Mouse (Mus musculus) thymus, postnatal 0 days (tissue): ENCODE results near the gene Ms4a13. TPM values are rescaled to one million over a fixed set of nuclear protein-coding genes. Genes with fewer than 3 reads are reported as not detected.
"Not testable (repeated sequence)": the region's sequence is repeated elsewhere in the genome, so short reads cannot be mapped to it uniquely, and the experiment has no call there.

Source experiments
- DNase-seq: peaks from one replicate; pipeline ENCODE4 v3.0.0-alpha.2; 2015; ENCODE audit warnings: low spot score
- polyA plus RNA-seq: library from polyadenylated mRNA; unstranded; fragments of >200 nt; fragmentation: Nextera tagmentation; extraction: Ambion mirVana; gene quantifications from 2 replicates; pipeline ENCODE4 v1.2.1, GENCODE M21; 2015

Ms4a13 gene
- polyA plus RNA-seq = not detected in 2 replicates

GRCm38 (mm10) chr19:11196546-11196945, at the start of gene Ms4a13:
Gene Ms4a13, minus strand, starts transcription at chr19:11196737.
- DNase-seq = no peak

GRCm38 (mm10) chr19:11244230-11244629, 47.7 kb upstream of the Ms4a13 start:
- no peak for DNase-seq

GRCm38 (mm10) chr19:11242560-11242959, 46.0 kb upstream of the Ms4a13 start:
- DNase-seq = no peak

- no peak for DNase-seq
Measured at GRCm38 (mm10) chr19:11235820-11236219, 39.3 kb upstream of the Ms4a13 start.

- no peak for DNase-seq
Measured at GRCm38 (mm10) chr19:11234921-11235735, 38.6 kb upstream of the Ms4a13 start.

- no peak for DNase-seq
Measured at GRCm38 (mm10) chr19:11234244-11234643, 37.7 kb upstream of the Ms4a13 start.

GRCm38 (mm10) chr19:11232348-11232747, 35.8 kb upstream of the Ms4a13 start, which contains the start of gene Ms4a12:
Gene Ms4a12, minus strand, starts transcription at chr19:11232448.
- DNase-seq = no peak

- no peak for DNase-seq
Measured at GRCm38 (mm10) chr19:11192552-11192951, 4.0 kb downstream of the Ms4a13 start.

GRCm38 (mm10) chr19:11184121-11184520, 12.4 kb downstream of the Ms4a13 start:
- peak; percentile 16 for DNase-seq

GRCm38 (mm10) chr19:11177464-11177863, 19.1 kb downstream of the Ms4a13 start:
- DNase-seq = no peak

GRCm38 (mm10) chr19:11165172-11165571, 31.4 kb downstream of the Ms4a13 start, which contains the start of gene 1700025F22Rik:
Gene 1700025F22Rik, minus strand, starts transcription at chr19:11165320.
- no peak for DNase-seq

GRCm38 (mm10) chr19:11157890-11158289, 38.6 kb downstream of the Ms4a13 start:
- not testable (repeated sequence) for DNase-seq

GRCm38 (mm10) chr19:11135336-11135735, 61.2 kb downstream of the Ms4a13 start:
- no peak for DNase-seq

- no peak for DNase-seq
Measured at GRCm38 (mm10) chr19:11134852-11135251, 61.7 kb downstream of the Ms4a13 start.

- not testable (repeated sequence) for DNase-seq
Measured at GRCm38 (mm10) chr19:11130776-11131175, 65.8 kb downstream of the Ms4a13 start, which contains the start of gene 1700017D01Rik. Gene 1700017D01Rik, minus strand, starts transcription at chr19:11130876.

GRCm38 (mm10) chr19:11129702-11130101, 66.8 kb downstream of the Ms4a13 start:
- no peak for DNase-seq

- peak; percentile 11 for DNase-seq
Measured at GRCm38 (mm10) chr19:11121016-11121420, 75.5 kb downstream of the Ms4a13 start.

Other genes with a start within 250 kb of the Ms4a13 start
- gene Ccdc86, start 247.5 kb downstream of the Ms4a13 start, polyA plus RNA-seq = 23.4 and 25.1 TPM in 2 replicates
- gene Ms4a10, start 222.1 kb downstream of the Ms4a13 start, polyA plus RNA-seq = 0.30 and 0.64 TPM in 2 replicates
- not detected in 2 replicates for gene Ms4a15, start 203.5 kb downstream of the Ms4a13 start, polyA plus RNA-seq
- 0.14 TPM in 1 of 2 replicates, not detected in the other for gene Ms4a18, start 178.7 kb downstream of the Ms4a13 start, polyA plus RNA-seq
- 0.19 and 0.38 TPM in 2 replicates for gene Ms4a8a, start 115.6 kb downstream of the Ms4a13 start, polyA plus RNA-seq
- not detected in 2 replicates for gene 1700017D01Rik, start 65.9 kb downstream of the Ms4a13 start, polyA plus RNA-seq
- gene 1700025F22Rik, start 31.4 kb downstream of the Ms4a13 start, polyA plus RNA-seq = not detected in 2 replicates
- gene Ms4a12, start 35.7 kb upstream of the Ms4a13 start, polyA plus RNA-seq = not detected in 2 replicates
- 0.28 and 0.29 TPM in 2 replicates for gene Ms4a1, start 69.5 kb upstream of the Ms4a13 start, polyA plus RNA-seq
- gene Ms4a5, start 87.1 kb upstream of the Ms4a13 start, polyA plus RNA-seq = not detected in 2 replicates
- gene Ms4a14, start 117.7 kb upstream of the Ms4a13 start, polyA plus RNA-seq = 0.09 and 0.15 TPM in 2 replicates
- gene Ms4a7, start 139.4 kb upstream of the Ms4a13 start, polyA plus RNA-seq = 20.6 and 20.7 TPM in 2 replicates
- 5.0 and 8.1 TPM in 2 replicates for gene Ms4a4a, start 178.8 kb upstream of the Ms4a13 start, polyA plus RNA-seq
- gene Ms4a4c, start 208.0 kb upstream of the Ms4a13 start, polyA plus RNA-seq = 2.7 and 2.9 TPM in 2 replicates
- 63.7 and 92.1 TPM in 2 replicates for gene Ms4a4b, start 246.8 kb upstream of the Ms4a13 start, polyA plus RNA-seq